Mouse (Mus musculus) right cerebral cortex, adult 2 months (tissue): ENCODE data around the gene Olfr971.
"Not testable (repeated sequence)": the region's sequence is repeated elsewhere in the genome, so short reads cannot be mapped to it uniquely, and the experiment has no call there.

Experiments used
- DNase-seq, 2 experiments: peaks; one replicate each; pipeline ENCODE4 v3.0.0; 2021 to 2022; ENCODE audit warnings: low spot score in 2 of 2

The Olfr971 gene

GRCm38 (mm10) chr9:39836576-39836975, at the start of gene Olfr971:
Gene Olfr971, plus strand, starts transcription at chr9:39836876.
- DNase-seq: not testable (repeated sequence)

DNA sequence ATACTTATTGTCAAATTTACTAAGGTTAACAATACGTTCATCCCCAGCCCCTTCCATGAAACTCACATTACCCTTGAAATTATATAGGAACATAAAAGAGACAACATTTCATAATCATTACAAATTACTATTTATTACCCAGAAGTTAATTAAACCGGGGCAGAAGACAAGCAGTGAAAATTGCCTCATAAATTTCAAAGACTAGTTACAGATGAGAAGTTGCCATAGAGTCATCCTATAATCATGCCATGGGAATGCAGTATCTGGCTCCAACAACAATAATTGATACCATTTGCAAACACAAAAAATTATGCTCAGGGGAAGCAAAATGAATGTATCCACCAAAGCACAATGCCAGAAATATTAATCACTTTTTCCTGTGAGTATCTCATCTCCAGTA, 46.1 kb upstream of the Olfr971 start, which contains the start of gene Olfr969:
Olfr969 (plus strand) TSS at position 388 of the 400 bp plus-strand sequence.
- no peak for DNase-seq

DNA sequence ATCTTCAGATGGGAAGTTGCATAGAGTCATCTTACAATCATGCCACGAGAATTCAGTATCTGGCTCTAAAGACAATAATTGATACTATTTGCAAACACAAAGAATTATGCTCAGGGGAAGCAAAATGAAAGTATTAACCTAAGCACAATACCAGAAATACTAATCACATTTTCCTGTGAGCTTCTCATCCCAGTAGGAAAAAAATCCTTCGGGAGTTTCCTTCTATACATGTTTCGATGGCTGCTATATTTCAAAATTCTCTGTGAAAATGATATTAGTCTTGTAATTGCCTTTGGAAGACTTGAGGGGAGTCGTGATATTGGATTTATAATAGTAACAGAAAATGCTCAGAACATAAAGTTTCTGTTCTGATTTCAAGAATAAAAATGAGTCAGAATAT, 28.1 kb upstream of the Olfr971 start, which contains the start of gene Olfr970:
Olfr970 (plus strand) TSS at position 301 of the 400 bp plus-strand sequence.
- no peak for DNase-seq

DNA sequence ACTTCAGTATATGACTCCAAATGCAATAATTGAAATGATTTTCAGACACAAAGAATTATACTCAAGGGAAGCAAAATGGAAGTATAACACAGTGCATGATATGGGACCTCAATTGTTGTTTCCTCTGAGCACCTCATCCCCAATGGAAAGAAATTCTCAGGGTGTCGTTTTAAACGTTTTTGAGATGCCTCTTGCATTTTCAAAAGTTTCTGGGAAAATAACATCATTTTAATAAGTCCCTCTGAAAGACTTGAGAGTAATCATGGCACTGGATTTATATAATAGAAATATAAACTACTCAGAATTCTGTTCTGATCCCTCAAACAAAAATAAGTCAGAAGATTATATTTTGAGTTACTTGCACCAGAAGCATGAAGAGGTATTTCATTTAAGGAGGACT, 29.4 kb downstream of the Olfr971 start, which contains the start of gene Olfr972:
Olfr972 (plus strand) TSS at position 301 of the 400 bp plus-strand sequence.
- no peak for DNase-seq

GRCm38 (mm10) chr9:39871986-39872385, 35.3 kb downstream of the Olfr971 start:
- DNase-seq: not testable (repeated sequence)

DNA sequence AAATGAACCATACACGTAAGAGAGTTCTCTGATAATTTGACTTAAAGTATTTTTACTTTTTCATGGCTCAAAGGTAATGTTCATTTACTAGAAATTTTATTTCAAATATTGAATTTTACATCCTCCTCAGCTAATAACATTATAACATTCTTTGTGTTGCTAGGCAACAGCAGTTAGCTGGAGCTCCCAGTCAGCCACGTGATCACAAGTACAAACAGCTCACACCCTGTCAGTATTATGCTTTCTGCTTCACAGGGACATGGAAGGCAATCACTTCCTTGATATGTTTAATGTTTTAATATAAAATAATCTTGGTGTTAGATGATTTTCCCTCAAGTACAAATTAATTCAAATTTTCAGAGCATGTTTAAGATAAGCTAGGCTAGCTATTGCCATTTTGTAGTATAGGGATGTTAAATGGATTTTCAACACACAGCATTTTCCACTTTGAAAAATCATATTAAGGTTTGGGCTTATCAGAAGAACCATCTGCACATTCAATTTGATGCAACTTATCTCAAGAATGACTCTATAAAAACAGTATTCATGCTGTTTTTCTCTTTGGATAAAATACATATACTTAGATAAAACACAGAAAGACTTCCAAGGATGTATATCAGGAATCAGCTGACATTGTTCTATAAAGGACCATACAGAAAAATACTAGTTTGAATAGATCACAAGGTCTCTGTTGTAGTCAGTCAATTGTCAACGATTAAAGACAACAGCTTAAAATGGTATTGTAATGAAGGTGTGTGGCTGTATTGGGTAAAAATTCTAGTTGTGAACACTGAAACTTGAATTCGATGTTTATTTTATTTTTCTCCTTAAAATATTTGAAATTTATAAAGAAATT, 41.1 kb downstream of the Olfr971 start:
- DNase-seq: not testable (repeated sequence)
